Mouse (Mus musculus) heart, postnatal 0 days (tissue): ENCODE measurements around the gene Stac2. TPM values are rescaled to one million over a fixed set of nuclear protein-coding genes. Genes with fewer than 3 reads are reported as not detected.

Experiments
- ATAC-seq: fragments of 200-750 bp; cut with Nextera tagmentation; 2 replicates; pipeline ENCODE4 v1.8.0; 2017; ENCODE audit warnings: low read depth, moderate number of reproducible peaks, moderate library complexity; ENCODE audit not compliant: insufficient read depth
- DNase-seq: peaks from one replicate; pipeline ENCODE4 v3.0.0-alpha.2; 2016; ENCODE audit warnings: low spot score
- H3K27ac ChIP-seq: fragments of 300-500 bp; sonication (generic); 2 replicates; pipeline ENCODE4 v1.5.1; 2014; ENCODE audit warnings: low read depth, mild to moderate bottlenecking
- H3K27me3 ChIP-seq: fragments of 300-500 bp; sonication (generic); 2 replicates; pipeline ENCODE4 v1.6.1; 2014; ENCODE audit warnings: low read length, mixed read lengths; ENCODE audit not compliant: control insufficient read depth, insufficient read depth
- H3K36me3 ChIP-seq: fragments of 300-500 bp; sonication (generic); replicated peaks from 2 replicates; pipeline ENCODE4 v1.6.1; 2014; ENCODE audit warnings: low read length, mixed read lengths; ENCODE audit not compliant: control insufficient read depth, insufficient read depth
- H3K4me1 ChIP-seq: fragments of 300-500 bp; sonication (generic); 2 replicates; pipeline ENCODE4 v1.6.1; 2014; ENCODE audit warnings: antibody characterized with exemption; ENCODE audit not compliant: control insufficient read depth, insufficient read depth
- H3K4me2 ChIP-seq: fragments of 300-500 bp; sonication (generic); 2 replicates; pipeline ENCODE4 v1.6.1; 2014; ENCODE audit warnings: low read depth, mild to moderate bottlenecking, low read length, moderate library complexity
- H3K4me3 ChIP-seq: fragments of 300-500 bp; sonication (generic); 2 replicates; pipeline ENCODE4 v1.5.1; 2014; ENCODE audit warnings: low read depth, low read length
- H3K9ac ChIP-seq: fragments of 300-500 bp; sonication (generic); replicated peaks from 2 replicates; pipeline ENCODE4 v1.6.1; 2014; ENCODE audit warnings: low read depth, low read length, mixed read lengths
- H3K9me3 ChIP-seq: fragments of 300-500 bp; sonication (generic); replicated peaks from 2 replicates; pipeline ENCODE4 v1.6.1; 2016; ENCODE audit warnings: low read length; ENCODE audit not compliant: control insufficient read depth
- CTCF ChIP-seq: IDR thresholded peaks from 2 replicates; pipeline ENCODE4 v1.5.1; 2016; ENCODE audit warnings: antibody characterized with exemption, control low read depth, low read depth
- EP300 ChIP-seq: IDR thresholded peaks from 2 replicates; pipeline ENCODE4 v1.6.1; 2016; ENCODE audit warnings: antibody characterized with exemption, low read depth
- WGBS: fragments of 180-500 bp; shearing (Covaris S2); extraction: QIAGEN DNeasy Blood & Tissue Kit; methylation state at CpG from one replicate; pipeline ENCODE4 v1.1.7; 2014; 5-methylcytosine and 5-hydroxymethylcytosine counted together
- polyA plus RNA-seq: library from polyadenylated mRNA; unstranded; fragments of >200 nt; fragmentation: Nextera tagmentation; extraction: Ambion mirVana; gene quantifications from 2 replicates; pipeline ENCODE4 v1.2.1, GENCODE M21; 2015
- total RNA-seq: library from RNA; depleted of rRNA; stranded (reverse); fragments of >200 nt; gene quantifications from 2 replicates; pipeline ENCODE4 v1.2.3, GENCODE M21; 2014; ENCODE audit warnings: low replicate concordance

Stac2 gene
- total and polyA plus RNA-seq, 2 experiments from 2014 or later: 0.04 TPM; not detected in 1

DNA sequence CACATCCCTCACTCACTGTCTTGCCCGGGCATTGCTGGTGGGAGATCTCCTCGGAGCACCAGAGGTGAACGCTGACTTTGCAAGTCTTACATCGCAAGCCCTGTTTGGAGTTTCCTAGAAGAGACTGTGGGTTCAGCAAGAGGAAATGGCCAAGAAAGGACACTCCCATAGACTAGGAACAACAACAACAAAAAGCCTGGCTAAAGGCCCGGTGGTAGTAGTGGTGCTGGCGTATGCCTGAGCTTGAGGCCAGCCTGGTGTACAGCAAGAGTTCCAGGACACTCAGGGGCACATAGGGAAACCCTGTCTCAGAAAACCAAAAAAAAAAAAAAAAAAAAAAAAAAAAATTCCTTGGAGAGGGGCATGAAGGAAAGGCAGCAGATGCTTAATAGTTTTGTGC, 10.5 kb downstream of the Stac2 start:
- no peak overlapping the region for H3K9ac ChIP-seq
- WGBS: 64% methylated on average over 6 of the region's 6 CpGs
- ATAC-seq: no peak

DNA sequence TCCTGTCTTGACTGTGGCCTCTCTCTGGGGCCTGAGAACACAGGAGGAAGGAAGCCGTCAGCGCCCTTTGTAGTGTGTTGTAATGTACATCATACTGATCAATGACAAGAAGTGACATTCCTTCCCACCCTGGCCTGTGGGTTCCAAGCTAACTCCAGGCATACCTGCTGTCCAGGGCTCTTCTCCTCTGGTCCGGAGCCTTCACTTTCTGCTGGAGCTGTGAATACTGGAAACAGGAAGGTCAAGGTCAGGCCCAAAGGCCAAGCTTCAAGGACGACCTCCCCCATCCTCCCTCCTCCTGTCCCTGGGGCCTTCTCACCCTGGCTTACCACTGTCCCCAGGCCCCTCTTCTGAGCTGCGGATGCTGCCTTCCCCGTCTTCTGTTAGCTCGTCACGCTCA, 12.3 kb downstream of the Stac2 start:
- no peaks in the 10 kb centered on the region for H3K27me3 ChIP-seq
- no peak for DNase-seq
- H3K9me3 ChIP-seq: no peaks in the 10 kb centered on the region
- H3K4me2 ChIP-seq: no peak overlapping the region
- H3K36me3 ChIP-seq: no peaks in the 10 kb centered on the region
- no peaks in the 10 kb centered on the region for H3K4me1 ChIP-seq
- TF ChIP-seq EP300: no peak
- no peak for TF ChIP-seq CTCF
- no peak overlapping the region for H3K9ac ChIP-seq
- no peak for ATAC-seq
- H3K27ac ChIP-seq: no peak overlapping the region
- no peak overlapping the region for H3K4me3 ChIP-seq
- WGBS: 75% methylated on average over 8 of the region's 8 CpGs

More for the DNA sequence above, 10.5 kb downstream of the Stac2 start:
- Histone ChIP-seq H3K36me3 (no peaks in the 10 kb centered on the region), H3K27me3 (no peaks in the 10 kb centered on the region), H3K4me2 (no peak overlapping the region), H3K9me3 (no peaks in the 10 kb centered on the region), H3K4me3 (no peak overlapping the region), H3K27ac (no peak overlapping the region), H3K4me1 (no peaks in the 10 kb centered on the region)
- TF ChIP-seq EP300 (no peak), CTCF (no peak)
- no peak for DNase-seq

- DNase-seq (no peak), ATAC-seq (no peak)
- Histone ChIP-seq H3K4me2 (no peak overlapping the region), H3K4me1 (no peaks in the 10 kb centered on the region; the same call in 1 of the 2 replicates), H3K27ac (no peak overlapping the region), H3K9me3 (no peaks in the 10 kb centered on the region), H3K36me3 (no peaks in the 10 kb centered on the region), H3K4me3 (no peak overlapping the region), H3K27me3 (peaks cover 3% of the 10 kb centered on the region; the same call in 1 of the 2 replicates), H3K9ac (no peak overlapping the region)
- TF ChIP-seq EP300 (no peak), CTCF (no peak)
- 65% methylated on average over 14 of the region's 14 CpGs for WGBS
These were observed 15.4 kb downstream of the Stac2 start for GRCm38 (mm10) chr11:98037871-98038270.

GRCm38 (mm10) chr11:98035977-98036377, 17.3 kb downstream of the Stac2 start:
- Histone ChIP-seq H3K4me2 (peak overlapping the region; percentile 57), H3K9me3 (no peaks in the 10 kb centered on the region), H3K36me3 (peaks cover 3% of the 10 kb centered on the region; the same call in 1 of the 2 replicates), H3K4me3 (peak overlapping the region; percentile 26), H3K27me3 (peaks cover 3% of the 10 kb centered on the region; the same call in 1 of the 2 replicates), H3K4me1 (no peaks in the 10 kb centered on the region; the same call in 1 of the 2 replicates), H3K27ac (no peak overlapping the region), H3K9ac (no peak overlapping the region)
- ATAC-seq (peak; percentile 81), DNase-seq (peak; percentile 72)
- TF ChIP-seq EP300: no peak
- WGBS: 1% methylated on average over 24 of the region's 27 CpGs

DNA sequence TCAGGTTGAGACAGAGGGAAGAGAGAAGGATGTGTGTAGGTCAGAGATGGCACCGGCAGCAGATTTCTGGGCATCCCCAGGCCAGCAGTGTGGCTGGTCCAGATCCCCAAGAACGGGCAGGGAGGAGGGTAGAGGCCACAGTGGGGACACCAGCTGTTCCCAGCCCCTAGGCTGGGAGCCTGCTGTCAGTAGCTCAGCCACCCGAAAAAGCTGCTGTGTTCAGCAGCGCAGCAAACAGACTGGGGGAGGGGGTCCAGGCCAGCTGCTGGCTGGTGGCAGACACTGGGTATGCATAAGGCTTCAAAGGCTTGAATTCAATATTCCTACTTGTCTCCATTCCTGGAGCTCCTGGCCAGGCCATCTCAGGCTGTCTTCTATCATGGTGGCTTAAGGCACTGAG, 18.4 kb downstream of the Stac2 start:
- no peak for DNase-seq
- WGBS: 57% methylated on average over 4 of the region's 4 CpGs
- H3K9ac ChIP-seq: no peak overlapping the region

DNA sequence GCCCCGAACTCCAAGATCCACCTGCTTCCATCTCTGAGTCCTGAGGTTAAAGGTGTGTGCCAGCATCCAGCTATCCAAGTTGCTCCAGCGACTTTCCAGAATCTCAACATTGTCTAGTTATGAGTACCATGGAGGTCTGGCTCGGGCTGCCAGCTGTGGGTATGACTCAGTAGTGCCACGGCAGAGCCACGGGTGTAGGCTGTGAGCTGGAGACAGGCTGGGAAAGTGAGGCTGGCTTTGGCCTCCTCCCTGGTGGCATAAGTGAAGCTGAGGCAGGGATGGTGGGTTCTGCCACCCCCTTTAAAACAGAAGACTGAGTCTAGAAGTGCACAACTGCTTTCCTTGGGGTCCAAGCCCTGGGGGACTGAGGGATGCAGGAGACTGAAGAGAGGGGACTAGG, 19.2 kb downstream of the Stac2 start:
- TF ChIP-seq CTCF (no peak), EP300 (no peak)
- Histone ChIP-seq H3K27me3 (peaks cover 3% of the 10 kb centered on the region; the same call in 1 of the 2 replicates), H3K36me3 (peaks cover 22% of the 10 kb centered on the region), H3K4me1 (no peaks in the 10 kb centered on the region; the same call in 1 of the 2 replicates), H3K9ac (no peak overlapping the region), H3K9me3 (no peaks in the 10 kb centered on the region), H3K27ac (no peak overlapping the region), H3K4me2 (no peak overlapping the region), H3K4me3 (no peak overlapping the region)
- no peak for ATAC-seq
- no peak for DNase-seq
- 78% methylated on average over 5 of the region's 5 CpGs for WGBS

More for the DNA sequence above, 18.4 kb downstream of the Stac2 start:
- Histone ChIP-seq H3K4me1 (no peaks in the 10 kb centered on the region; the same call in 1 of the 2 replicates), H3K9me3 (no peaks in the 10 kb centered on the region), H3K4me2 (no peak overlapping the region), H3K27ac (no peak overlapping the region), H3K36me3 (peaks cover 15% of the 10 kb centered on the region), H3K27me3 (peaks cover 3% of the 10 kb centered on the region; the same call in 1 of the 2 replicates), H3K4me3 (no peak overlapping the region)
- TF ChIP-seq EP300 (no peak), CTCF (no peak)
- ATAC-seq: no peak
